Mouse (Mus musculus) thymus, postnatal 10 days (tissue): ENCODE measurements at regions not wholly inside any gene's neighbourhood (a gene's known extent, or its start where the extent isn't known, plus 50 kb on each side); places are given as distances from the start of the nearest gene placed in this dataset.

Experiments used
- DNase-seq, 2 experiments: peaks; one replicate each; pipeline ENCODE4 v3.0.0; 2021; ENCODE audit warnings: low spot score in 2 of 2

- DNase-seq, result no peak
These were observed 59.9 kb upstream of the Ppp2r5c start for GRCm38 (mm10) chr12:110387056-110387455.

- no peak for DNase-seq
These were observed 59.4 kb upstream of the Ppp2r5c start for GRCm38 (mm10) chr12:110387567-110387966.

GRCm38 (mm10) chr12:110389439-110389838 is 57.5 kb upstream of the Ppp2r5c start:
- no peak for DNase-seq

- DNase-seq, result no peak
These were observed 55.5 kb upstream of the Ppp2r5c start for GRCm38 (mm10) chr12:110391464-110391863.

- no peak for DNase-seq
These were observed 53.4 kb upstream of the Ppp2r5c start for GRCm38 (mm10) chr12:110393555-110393954.
